Mouse (Mus musculus): ENCODE results near the gene Wfikkn1.

Gene Wfikkn1

DNA sequence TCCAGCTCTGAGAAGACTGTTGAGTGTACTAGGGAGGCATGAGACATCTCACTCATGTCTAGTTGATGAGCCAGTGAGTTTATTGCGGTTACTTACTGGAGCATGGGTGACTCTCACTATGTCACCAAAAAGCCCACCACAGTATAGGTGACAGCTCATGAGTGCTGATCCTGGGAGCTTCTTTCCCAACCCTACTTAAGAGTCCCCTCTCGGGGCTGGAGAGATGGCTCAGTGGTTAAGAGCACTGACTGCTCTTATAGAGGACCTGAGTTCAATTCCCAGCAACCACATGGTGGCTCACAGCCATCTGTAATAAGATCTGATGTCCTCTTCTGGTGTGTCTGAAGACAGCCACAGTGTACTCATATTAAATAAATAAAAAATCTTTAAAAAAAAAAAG is 10.7 kb downstream of the Wfikkn1 start:
- intact Hi-C loops (cut with DNase I) = no loop called here

DNA sequence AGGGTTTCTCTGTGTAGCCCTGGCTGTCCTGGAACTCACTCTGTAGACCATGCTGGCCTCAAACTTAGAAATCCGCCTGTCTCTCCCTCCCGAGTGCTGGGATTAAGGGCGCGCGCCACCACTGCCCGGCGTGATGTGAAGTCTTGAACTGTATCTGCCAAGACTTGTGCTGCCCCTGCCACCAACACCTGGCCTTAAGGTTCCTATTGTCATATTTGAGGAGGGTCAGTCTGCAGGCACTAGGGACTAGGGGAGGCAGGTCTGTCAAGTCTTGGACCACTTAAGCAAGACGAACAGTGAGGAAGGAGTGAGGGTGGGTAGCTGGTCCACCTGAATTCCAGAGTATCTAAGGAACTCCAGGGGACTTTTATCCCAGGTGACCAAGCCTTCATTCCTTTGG is 11.2 kb downstream of the Wfikkn1 start:
- intact Hi-C loops (cut with DNase I) = no loop called here

- intact Hi-C loops (cut with DNase I) = no loop called here
These were observed 12.0 kb downstream of the Wfikkn1 start, which contains the start of gene Mcrip2 for GRCm38 (mm10) chr17:25868601-25869191. Gene Mcrip2 (minus strand): TSS chr17:25868764.

DNA sequence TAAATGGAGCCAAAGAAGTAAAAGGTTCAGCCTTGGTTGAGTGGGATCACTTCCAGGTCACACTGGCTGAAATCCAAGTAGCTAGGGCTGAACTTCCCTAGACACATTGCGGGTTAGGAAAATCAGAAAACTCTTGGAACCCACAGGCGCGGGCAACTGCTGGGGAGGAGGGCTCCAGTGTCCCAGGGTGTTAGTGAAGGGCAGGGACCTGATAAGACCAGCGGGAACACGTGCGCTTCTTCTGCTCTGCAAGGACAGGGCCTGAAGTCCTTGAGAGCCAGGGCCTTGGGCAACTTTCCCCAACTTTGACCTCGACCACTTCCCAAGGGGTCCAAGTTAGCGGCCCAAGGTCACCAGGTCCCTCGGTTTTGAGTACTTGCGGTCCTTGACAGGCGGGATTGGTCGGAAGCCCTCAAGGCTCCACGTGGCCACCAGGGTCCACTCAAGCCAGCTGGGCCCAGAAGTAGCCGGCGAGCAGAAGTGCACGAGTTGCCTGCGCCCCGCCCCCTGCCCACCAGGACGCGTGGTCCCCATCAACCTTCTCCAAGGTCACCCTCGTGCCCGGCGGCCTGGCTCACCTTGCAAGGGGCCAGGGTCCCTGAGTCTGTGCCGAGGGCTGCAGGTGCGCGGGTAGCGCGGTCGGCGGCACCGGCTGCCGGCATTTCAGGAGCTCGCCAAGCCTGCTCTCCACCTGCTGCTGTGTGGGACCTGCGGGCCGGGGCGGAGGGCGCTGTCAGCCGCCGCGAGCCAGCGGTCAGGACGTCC is 12.6 kb downstream of the Wfikkn1 start:
- intact Hi-C loops (cut with DNase I) = loop anchor here (2.0 kb wide), 1 partner anchor 31 kb away; the partner anchor contains the start of gene Rhbdl1

DNA sequence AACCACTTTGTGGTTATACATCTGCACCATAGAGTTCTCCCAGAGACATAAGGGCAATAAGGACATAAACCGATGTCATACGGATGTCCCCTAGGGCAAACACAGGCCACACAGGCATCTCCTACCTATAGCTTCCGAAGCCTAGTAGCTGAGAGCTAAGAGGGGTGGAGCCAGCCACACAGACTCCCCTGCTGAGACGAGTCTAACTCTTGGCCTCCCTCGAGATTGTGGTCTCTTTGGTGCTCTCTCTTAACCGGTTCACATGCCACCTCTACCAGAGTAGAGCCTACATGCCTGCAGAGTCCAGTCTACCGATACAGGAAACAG is 13.2 kb downstream of the Wfikkn1 start:
- intact Hi-C loops (cut with DNase I) = loop anchor here (2.0 kb wide), 1 partner anchor 31 kb away; the partner anchor contains the start of gene Rhbdl1

DNA sequence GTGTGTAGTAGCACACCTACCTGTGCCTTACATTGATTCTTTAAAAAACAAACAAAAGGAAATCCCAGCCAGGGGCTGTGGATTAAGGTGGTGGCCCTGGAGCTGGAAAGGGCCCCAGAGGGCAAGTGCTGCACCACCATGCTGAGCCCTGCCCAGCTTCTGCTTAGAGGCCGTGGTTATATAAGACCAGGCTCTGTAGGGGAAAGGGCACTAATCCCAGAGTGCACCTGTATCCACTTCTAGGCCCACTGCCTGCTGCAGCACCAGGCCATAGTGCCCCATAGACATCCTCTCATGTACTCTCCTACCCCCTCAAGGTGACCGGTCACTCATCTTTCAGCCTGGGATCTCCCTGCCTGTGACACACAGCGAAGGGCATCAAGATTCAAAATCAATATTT is 14.5 kb downstream of the Wfikkn1 start:
- intact Hi-C loops (cut with DNase I) = loop anchor here (2.0 kb wide), 1 partner anchor 29 kb away; the partner anchor contains the start of gene Rhbdl1

GRCm38 (mm10) chr17:25865288-25865687 is 15.4 kb downstream of the Wfikkn1 start:
- intact Hi-C loops (cut with DNase I) = no loop called here

DNA sequence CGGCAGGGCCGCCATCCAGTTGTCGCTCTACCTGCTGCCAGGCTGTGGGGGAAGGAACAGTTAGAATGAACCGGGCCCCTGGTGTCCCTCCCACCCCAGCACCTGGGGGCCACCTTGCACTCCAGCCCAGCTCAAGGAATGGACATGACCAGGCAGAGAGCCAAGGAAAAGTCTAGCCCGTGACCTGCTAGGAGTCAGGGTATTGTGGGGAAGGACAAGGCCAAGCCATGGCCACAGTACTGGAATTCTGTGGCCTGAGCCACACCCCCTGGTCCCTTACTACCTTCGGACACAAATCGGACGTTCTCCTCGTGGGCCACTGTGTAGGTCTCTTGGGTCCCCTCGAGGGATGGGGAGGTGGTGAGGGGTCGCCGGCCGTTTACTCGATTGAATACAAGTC is 16.3 kb downstream of the Wfikkn1 start:
- intact Hi-C loops (cut with DNase I) = no loop called here

- intact Hi-C loops (cut with DNase I) = no loop called here
These were observed 17.0 kb downstream of the Wfikkn1 start for GRCm38 (mm10) chr17:25863681-25864080.

DNA sequence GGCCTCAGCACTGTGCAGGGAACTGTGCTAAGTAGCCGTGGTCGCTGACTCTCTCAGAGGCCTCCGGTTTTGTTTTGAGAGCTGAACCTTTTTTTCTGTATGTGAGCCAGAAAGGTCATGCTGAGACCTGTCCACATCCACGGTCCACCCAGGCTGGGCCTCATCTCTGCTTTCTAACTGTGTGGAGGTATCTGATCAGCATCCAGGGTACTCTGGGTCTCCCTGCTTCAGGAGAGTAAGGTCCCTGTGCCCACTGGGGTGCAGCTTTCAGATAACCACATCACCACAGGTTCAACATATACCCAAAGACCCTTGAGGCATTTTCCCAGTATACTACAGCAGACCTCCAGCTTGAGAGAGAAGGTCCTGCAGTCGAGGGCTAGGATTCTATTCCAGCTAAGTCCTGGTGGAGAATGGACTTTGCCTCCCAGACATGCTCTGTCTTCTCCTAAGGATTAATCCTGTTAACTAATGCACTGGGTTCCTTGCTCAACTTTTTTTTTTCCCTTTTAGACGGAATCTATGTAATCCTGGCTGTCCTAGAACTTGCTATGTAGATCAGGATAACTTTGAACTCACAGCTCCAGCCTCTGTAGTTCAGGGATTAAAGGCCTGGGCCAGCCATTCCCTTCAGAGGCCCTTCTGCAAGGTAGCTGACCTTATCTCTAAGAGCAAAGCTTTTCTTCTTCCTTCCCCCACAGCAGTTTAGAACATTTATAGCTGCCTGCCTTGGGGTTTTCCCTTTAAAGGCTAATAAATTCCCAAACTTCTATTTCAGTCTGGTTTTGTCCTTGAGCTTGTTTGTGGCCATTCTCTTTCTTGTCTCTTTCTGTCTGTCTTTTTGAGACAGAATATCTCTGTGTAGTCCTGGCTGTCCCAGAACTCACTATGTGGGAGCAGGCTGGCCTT is 18.7 kb downstream of the Wfikkn1 start:
- intact Hi-C loops (cut with DNase I) = no loop called here

- intact Hi-C loops (cut with DNase I) = no loop called here
These were observed 19.6 kb downstream of the Wfikkn1 start, which contains the start of gene Wdr90 for GRCm38 (mm10) chr17:25860832-25861703. Gene Wdr90 (minus strand): TSS chr17:25861501.

DNA sequence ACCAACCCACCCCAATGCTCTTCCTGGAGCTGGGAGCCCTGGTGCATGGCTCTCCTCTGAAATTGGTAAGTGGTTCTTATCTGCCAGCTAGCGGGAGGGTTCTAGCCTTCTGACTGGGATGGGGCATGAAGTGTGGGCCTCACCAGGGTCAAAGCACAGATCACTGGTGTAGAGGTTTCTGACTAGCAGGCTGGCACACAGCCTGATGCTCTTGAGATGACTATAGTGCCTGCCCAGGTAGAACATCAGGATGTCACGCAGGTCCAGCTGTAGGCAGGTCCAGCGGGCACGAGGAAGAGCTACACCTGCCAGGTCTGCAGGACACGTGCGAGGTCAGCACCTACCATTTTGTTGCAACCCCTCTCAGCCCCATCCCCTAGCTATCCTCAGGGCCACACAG is 20.4 kb downstream of the Wfikkn1 start:
- intact Hi-C loops (cut with DNase I) = no loop called here

- intact Hi-C loops (cut with DNase I) = no loop called here
These were observed 36.2 kb downstream of the Wfikkn1 start, which contains the start of gene Rhot2 for GRCm38 (mm10) chr17:25844396-25844901. Gene Rhot2 (minus strand): TSS chr17:25844851.

DNA sequence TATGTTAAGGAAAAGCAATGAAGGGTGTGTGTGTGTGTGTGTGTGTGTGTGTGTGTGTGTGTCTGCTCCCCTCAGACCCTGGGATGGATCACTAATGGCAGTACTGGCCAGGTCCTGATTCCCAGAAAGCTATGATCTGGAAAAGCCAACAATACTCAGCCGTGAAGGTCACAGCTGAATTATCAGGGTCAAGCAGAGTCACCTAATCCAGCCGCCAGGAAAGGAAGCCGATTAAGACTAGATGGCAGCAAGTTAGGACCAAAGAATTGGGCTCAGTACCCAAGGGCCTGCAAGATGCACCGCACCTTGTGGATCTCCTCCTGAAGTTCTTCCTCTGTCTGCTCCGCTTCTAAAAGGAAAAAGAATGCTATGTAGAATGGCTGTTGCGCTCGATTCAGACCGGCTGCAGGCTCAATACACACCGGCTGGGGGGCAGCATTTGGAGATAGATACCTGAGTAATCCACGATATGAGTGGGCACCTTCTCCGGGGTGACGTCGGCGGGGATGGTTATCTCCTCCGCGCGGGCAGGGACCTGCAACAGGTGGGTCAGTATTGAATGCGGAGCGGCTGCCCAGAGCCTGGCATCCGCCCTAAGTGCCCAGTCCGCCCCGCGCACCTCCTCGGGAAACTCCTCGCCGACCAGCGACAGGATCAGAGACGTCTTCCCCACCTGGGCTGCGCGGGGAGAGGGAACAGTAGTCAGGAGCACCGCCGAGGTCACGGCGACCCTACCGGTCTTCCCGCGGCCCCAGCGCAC is 36.8 kb downstream of the Wfikkn1 start:
- intact Hi-C loops (cut with DNase I) = no loop called here

DNA sequence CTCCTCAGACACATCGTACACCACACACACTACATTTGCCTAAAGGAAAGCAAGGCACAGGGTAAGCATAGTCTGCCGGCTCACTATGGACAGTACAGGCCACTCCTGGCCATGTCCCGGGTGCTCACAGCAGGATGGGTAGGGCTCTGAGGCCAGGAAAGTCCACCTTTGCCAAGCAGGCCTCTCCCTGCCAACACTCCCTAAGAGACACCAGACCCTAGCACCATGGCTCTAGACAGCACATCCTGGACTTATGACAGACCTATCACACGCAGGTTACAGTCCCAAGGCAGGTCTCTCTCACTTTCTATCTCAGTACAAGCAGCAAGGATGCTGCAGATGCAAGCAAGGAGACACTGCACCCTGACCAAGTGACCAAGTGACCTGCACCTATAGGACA is 37.5 kb downstream of the Wfikkn1 start:
- intact Hi-C loops (cut with DNase I) = no loop called here

- intact Hi-C loops (cut with DNase I) = no loop called here
These were observed 38.1 kb downstream of the Wfikkn1 start for GRCm38 (mm10) chr17:25842509-25842908.

GRCm38 (mm10) chr17:25841117-25841880 is 39.4 kb downstream of the Wfikkn1 start, which contains the start of gene Gm20683:
Gene Gm20683 (minus strand): TSS chr17:25841763.
- intact Hi-C loops (cut with DNase I) = no loop called here

DNA sequence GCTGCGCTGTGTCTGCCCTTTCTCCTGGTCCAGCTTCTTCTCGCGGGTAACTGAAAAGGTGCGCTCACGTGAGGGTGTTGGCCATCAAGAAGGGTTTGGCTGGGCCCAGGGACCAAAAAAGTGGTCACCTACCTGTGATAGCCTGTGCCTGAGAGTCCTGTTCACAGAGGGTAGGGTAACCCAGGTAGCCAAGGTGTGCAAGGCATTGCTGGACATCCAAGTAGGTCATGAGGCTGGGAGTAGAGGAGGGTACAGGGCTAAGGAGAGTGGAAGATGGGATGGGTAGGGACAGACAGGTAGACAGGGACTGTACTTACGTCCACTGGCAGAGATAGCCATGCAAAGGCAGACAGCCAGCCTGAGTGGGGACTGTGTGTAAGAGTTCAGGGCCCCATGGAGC is 40.1 kb downstream of the Wfikkn1 start:
- intact Hi-C loops (cut with DNase I) = no loop called here
